Mouse (Mus musculus): ENCODE results near the gene Tpk1. TPM values are rescaled to one million over a fixed set of nuclear protein-coding genes. Genes with fewer than 3 reads are reported as not detected.

Gene Tpk1
- polyA plus RNA-seq, 1 experiment: 0.03 TPM

DNA sequence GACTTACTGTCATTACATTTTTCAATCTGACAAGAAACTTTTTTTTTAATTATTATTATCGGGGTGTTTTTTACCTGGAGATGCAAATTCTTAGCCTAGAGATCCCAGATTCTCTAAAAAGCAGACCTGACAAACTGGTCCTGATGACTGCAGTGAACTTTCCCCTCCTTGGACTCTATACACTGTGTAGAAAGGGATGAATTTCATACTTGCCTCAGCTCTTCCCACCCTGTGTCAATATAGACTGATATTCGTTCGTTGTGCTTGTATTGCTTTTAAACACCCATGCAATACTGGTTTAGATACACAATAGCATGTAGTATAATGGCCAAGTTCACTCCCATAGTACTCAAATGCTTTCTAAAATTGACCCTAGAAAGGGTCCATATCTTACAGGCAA is 189.7 kb downstream of the Tpk1 start:
- H3K4me3 ChIP-seq (replicated peaks): no peak overlapping the region
- H3K27me3 ChIP-seq (ENCODE audit: control insufficient read depth): no peaks in the 10 kb centered on the region
- no peak for TF ChIP-seq TAL1 (IDR thresholded peaks at IDR 0.05; ENCODE audit: low read length)
- TF ChIP-seq GATA1 (IDR thresholded peaks at IDR 0.05; ENCODE audit: low read length): no peak
- H3K4me1 ChIP-seq (ENCODE audit: control insufficient read depth): no peaks in the 10 kb centered on the region
- no peaks in the 10 kb centered on the region for H3K36me3 ChIP-seq (ENCODE audit: control insufficient read depth)
- no peaks in the 10 kb centered on the region for H3K9me3 ChIP-seq (ENCODE audit: control insufficient read depth, low read length)

DNA sequence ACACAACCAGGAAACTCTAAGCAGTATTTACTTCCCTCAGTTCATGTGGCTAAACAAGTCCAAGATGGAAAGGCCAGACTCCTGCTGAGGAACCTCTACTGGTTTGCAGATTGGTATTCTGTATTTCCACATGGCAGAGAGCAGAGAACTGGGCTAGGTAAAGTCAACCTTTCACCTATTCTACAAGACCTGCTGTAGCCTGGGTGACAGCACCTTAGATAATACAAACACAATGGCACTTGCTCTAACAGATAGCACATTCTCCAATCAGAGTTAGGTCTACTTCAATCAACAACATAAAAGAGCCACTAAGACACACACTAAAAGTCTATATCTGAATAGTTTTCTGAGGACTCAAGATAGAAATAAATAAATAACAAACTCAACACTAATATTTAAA is 190.2 kb downstream of the Tpk1 start:
- Histone ChIP-seq H3K36me3 (ENCODE audit: control insufficient read depth) (no peaks in the 10 kb centered on the region), H3K27me3 (ENCODE audit: control insufficient read depth) (no peaks in the 10 kb centered on the region), H3K9me3 (ENCODE audit: control insufficient read depth, low read length) (no peaks in the 10 kb centered on the region), H3K4me3 (replicated peaks) (no peak overlapping the region), H3K4me1 (ENCODE audit: control insufficient read depth) (no peaks in the 10 kb centered on the region)
- TF ChIP-seq TAL1 (IDR thresholded peaks at IDR 0.05; ENCODE audit: low read length) (no peak), GATA1 (IDR thresholded peaks at IDR 0.05; ENCODE audit: low read length) (no peak)

GRCm38 (mm10) chr6:43471556-43471955 is 194.5 kb downstream of the Tpk1 start:
- H3K4me3 ChIP-seq (replicated peaks): no peak overlapping the region
- H3K27me3 ChIP-seq (ENCODE audit: control insufficient read depth): no peaks in the 10 kb centered on the region
- no peaks in the 10 kb centered on the region for H3K9me3 ChIP-seq (ENCODE audit: control insufficient read depth, low read length)
- H3K36me3 ChIP-seq (ENCODE audit: control insufficient read depth): no peaks in the 10 kb centered on the region
- H3K4me1 ChIP-seq (ENCODE audit: control insufficient read depth): no peaks in the 10 kb centered on the region
- TF ChIP-seq GATA1 (IDR thresholded peaks at IDR 0.05; ENCODE audit: low read length) (no peak), TAL1 (IDR thresholded peaks at IDR 0.05; ENCODE audit: low read length) (no peak)

- Histone ChIP-seq H3K4me3 (replicated peaks) (no peak overlapping the region), H3K9me3 (ENCODE audit: control insufficient read depth, low read length) (no peaks in the 10 kb centered on the region), H3K36me3 (ENCODE audit: control insufficient read depth) (no peaks in the 10 kb centered on the region), H3K27me3 (ENCODE audit: control insufficient read depth) (no peaks in the 10 kb centered on the region), H3K4me1 (ENCODE audit: control insufficient read depth) (no peaks in the 10 kb centered on the region)
- TF ChIP-seq GATA1 (IDR thresholded peaks at IDR 0.05; ENCODE audit: low read length): no peak
- no peak for TF ChIP-seq TAL1 (IDR thresholded peaks at IDR 0.05; ENCODE audit: low read length)
Observed at GRCm38 (mm10) chr6:43468821-43469594, 197.1 kb downstream of the Tpk1 start.

- H3K36me3 ChIP-seq (ENCODE audit: control insufficient read depth): no peaks in the 10 kb centered on the region
- no peaks in the 10 kb centered on the region for H3K4me1 ChIP-seq (ENCODE audit: control insufficient read depth)
- H3K9me3 ChIP-seq (ENCODE audit: control insufficient read depth, low read length): no peaks in the 10 kb centered on the region
- no peak overlapping the region for H3K4me3 ChIP-seq (replicated peaks)
- no peak for TF ChIP-seq GATA1 (IDR thresholded peaks at IDR 0.05; ENCODE audit: low read length)
- no peak for TF ChIP-seq TAL1 (IDR thresholded peaks at IDR 0.05; ENCODE audit: low read length)
- no peaks in the 10 kb centered on the region for H3K27me3 ChIP-seq (ENCODE audit: control insufficient read depth)
Observed at GRCm38 (mm10) chr6:43462849-43463369, 203.2 kb downstream of the Tpk1 start.

- no peak for TF ChIP-seq TAL1 (IDR thresholded peaks at IDR 0.05; ENCODE audit: low read length)
- no peak for TF ChIP-seq GATA1 (IDR thresholded peaks at IDR 0.05; ENCODE audit: low read length)
- Histone ChIP-seq H3K9me3 (ENCODE audit: control insufficient read depth, low read length) (no peaks in the 10 kb centered on the region), H3K27me3 (ENCODE audit: control insufficient read depth) (no peaks in the 10 kb centered on the region), H3K36me3 (ENCODE audit: control insufficient read depth) (no peaks in the 10 kb centered on the region), H3K4me1 (ENCODE audit: control insufficient read depth) (no peaks in the 10 kb centered on the region), H3K4me3 (replicated peaks) (no peak overlapping the region)
Observed at GRCm38 (mm10) chr6:43462189-43462848, 203.8 kb downstream of the Tpk1 start.

- Histone ChIP-seq H3K4me1 (ENCODE audit: control insufficient read depth) (no peaks in the 10 kb centered on the region), H3K4me3 (replicated peaks) (no peak overlapping the region), H3K27me3 (ENCODE audit: control insufficient read depth) (no peaks in the 10 kb centered on the region), H3K36me3 (ENCODE audit: control insufficient read depth) (no peaks in the 10 kb centered on the region), H3K9me3 (ENCODE audit: control insufficient read depth, low read length) (no peaks in the 10 kb centered on the region)
- TF ChIP-seq GATA1 (IDR thresholded peaks at IDR 0.05; ENCODE audit: low read length): no peak
- no peak for TF ChIP-seq TAL1 (IDR thresholded peaks at IDR 0.05; ENCODE audit: low read length)
Observed at GRCm38 (mm10) chr6:43459082-43459481, 207.0 kb downstream of the Tpk1 start.

DNA sequence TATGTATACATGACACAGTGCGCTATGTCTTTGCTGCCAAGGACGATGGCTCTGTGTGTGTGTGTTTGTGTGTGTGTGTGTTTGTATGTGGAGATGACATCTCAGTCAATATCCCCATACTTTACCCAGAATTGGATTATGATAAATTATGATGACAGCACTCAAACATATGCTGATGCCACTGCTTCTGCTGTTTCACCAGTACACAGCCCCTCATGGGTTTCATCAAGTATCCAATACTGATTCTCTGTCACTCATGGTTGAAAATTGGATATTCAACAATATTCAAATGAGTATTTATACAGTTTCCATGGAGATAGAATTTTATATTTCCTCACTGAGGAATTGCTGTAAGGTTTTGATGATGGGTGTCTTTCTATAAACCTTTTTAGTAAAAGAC is 208.1 kb downstream of the Tpk1 start:
- no peaks in the 10 kb centered on the region for H3K36me3 ChIP-seq (ENCODE audit: control insufficient read depth)
- H3K9me3 ChIP-seq (ENCODE audit: control insufficient read depth, low read length): no peaks in the 10 kb centered on the region
- H3K27me3 ChIP-seq (ENCODE audit: control insufficient read depth): no peaks in the 10 kb centered on the region
- H3K4me3 ChIP-seq (replicated peaks): no peak overlapping the region
- H3K4me1 ChIP-seq (ENCODE audit: control insufficient read depth): no peaks in the 10 kb centered on the region
- TF ChIP-seq TAL1 (IDR thresholded peaks at IDR 0.05; ENCODE audit: low read length) (no peak), GATA1 (IDR thresholded peaks at IDR 0.05; ENCODE audit: low read length) (no peak)

GRCm38 (mm10) chr6:43449498-43449897 is 216.6 kb downstream of the Tpk1 start:
- Histone ChIP-seq H3K36me3 (ENCODE audit: control insufficient read depth) (no peaks in the 10 kb centered on the region), H3K4me1 (ENCODE audit: control insufficient read depth) (no peaks in the 10 kb centered on the region)
- no peak for TF ChIP-seq GATA1 (IDR thresholded peaks at IDR 0.05; ENCODE audit: low read length)
- TF ChIP-seq TAL1 (IDR thresholded peaks at IDR 0.05; ENCODE audit: low read length): no peak

More at GRCm38 (mm10) chr6:43449498-43449897, 216.6 kb downstream of the Tpk1 start:
- no peaks in the 10 kb centered on the region for H3K9me3 ChIP-seq (ENCODE audit: control insufficient read depth, low read length)
- H3K4me3 ChIP-seq (replicated peaks): no peak overlapping the region
- H3K27me3 ChIP-seq (ENCODE audit: control insufficient read depth): no peaks in the 10 kb centered on the region

All from erythroblast, embryonic 14.5 days (primary cell).